Mouse (Mus musculus): ENCODE data around the gene Ston2. TPM values are rescaled to one million over a fixed set of nuclear protein-coding genes. Genes with fewer than 3 reads are reported as not detected.

Gene Ston2
- 1.9 TPM for polyA plus RNA-seq (2014; fragmentation: Illumina TruSeq; extraction: RNeasy Lipid Tissue Mini Kit (QIAGEN cat#74804); ENCODE audit: insufficient read depth, low read depth, low replicate concordance)

GRCm38 (mm10) chr12:91787959-91788437 lies at the start of gene Ston2:
TSS of gene Ston2 (minus strand) at chr12:91788387.

GRCm38 (mm10) chr12:91589847-91590690 lies 198.1 kb downstream of the Ston2 start, which contains the start of gene Gtf2a1:
TSS of gene Gtf2a1 (minus strand) at chr12:91590487.

Other genes with a start within 250 kb of the Ston2 start
- 8.6 TPM for gene Gtf2a1, start 197.9 kb downstream of the Ston2 start, polyA plus RNA-seq (2014; fragmentation: Illumina TruSeq; extraction: RNeasy Lipid Tissue Mini Kit (QIAGEN cat#74804); ENCODE audit: insufficient read depth, low read depth, low replicate concordance)
- gene Sel1l, start 60.8 kb upstream of the Ston2 start, polyA plus RNA-seq (2014; fragmentation: Illumina TruSeq; extraction: RNeasy Lipid Tissue Mini Kit (QIAGEN cat#74804); ENCODE audit: insufficient read depth, low read depth, low replicate concordance): 35.1 TPM

Measured in lung, adult 10 weeks (tissue).